Mouse (Mus musculus): ENCODE measurements at regions not wholly inside any gene's neighbourhood (a gene's known extent, or its start where the extent isn't known, plus 50 kb on each side); places are given as distances from the start of the nearest gene placed in this dataset.
A peak's percentile ranks its signal among the peaks of the same experiment; 100 is the strongest.

DNA sequence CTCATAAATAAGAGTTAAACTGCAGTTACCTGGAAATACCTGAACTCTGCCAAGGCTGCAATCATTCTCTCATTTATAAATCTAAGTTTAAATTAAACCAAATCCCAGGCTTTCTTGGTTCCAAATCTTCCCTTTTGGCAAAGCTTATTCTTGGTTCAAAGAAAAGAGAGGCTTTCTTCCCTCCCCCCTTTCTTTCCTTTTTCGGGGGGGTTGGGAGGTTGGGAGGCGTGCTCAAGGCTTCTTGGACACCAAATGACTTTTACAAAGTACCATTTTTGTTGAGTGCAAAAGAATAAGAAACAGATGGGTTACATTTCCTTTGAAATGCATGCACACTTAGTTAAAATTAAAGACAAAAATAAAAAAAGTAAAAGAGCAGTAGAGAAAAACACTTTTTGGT lies 105.4 kb upstream of the Mroh9 start:
- TF ChIP-seq CTCF (IDR thresholded peaks at IDR 0.05), result no peak
- no peak overlapping the region for H3K4me3 ChIP-seq
- intact Hi-C loops (cut with DNase I), result no loop called here

GRCm38 (mm10) chr1:163181851-163182250 lies 96.4 kb upstream of the Mroh9 start:
- Histone ChIP-seq H3K4me3 (no peak overlapping the region), H3K27ac (no peak overlapping the region)
- intact Hi-C loops (cut with DNase I), result no loop called here

More for the DNA sequence above, 105.4 kb upstream of the Mroh9 start:
- DNase-seq, result no peak
- no peak overlapping the region for H3K27ac ChIP-seq

GRCm38 (mm10) chr1:163177011-163177410 lies 91.5 kb upstream of the Mroh9 start:
- no peak overlapping the region for H3K4me3 ChIP-seq
- TF ChIP-seq CTCF (IDR thresholded peaks at IDR 0.05), result no peak

More at GRCm38 (mm10) chr1:163181851-163182250, 96.4 kb upstream of the Mroh9 start:
- TF ChIP-seq CTCF (IDR thresholded peaks at IDR 0.05), result no peak
- no peak for DNase-seq

GRCm38 (mm10) chr1:163167051-163167450 lies 81.6 kb upstream of the Mroh9 start:
- H3K27ac ChIP-seq, result peak overlapping the region; percentile 35; the same call in 1 of the 2 replicates
- TF ChIP-seq CTCF (IDR thresholded peaks at IDR 0.05), result no peak
- DNase-seq, result peak; percentile 57
- intact Hi-C loops (cut with DNase I), result no loop called here
- H3K4me3 ChIP-seq, result no peak overlapping the region

More at GRCm38 (mm10) chr1:163177011-163177410, 91.5 kb upstream of the Mroh9 start:
- DNase-seq, result no peak
- H3K27ac ChIP-seq, result no peak overlapping the region
- intact Hi-C loops (cut with DNase I), result no loop called here

GRCm38 (mm10) chr1:163163636-163164035 lies 78.2 kb upstream of the Mroh9 start:
- no peak for DNase-seq
- TF ChIP-seq CTCF (IDR thresholded peaks at IDR 0.05), result no peak
- H3K27ac ChIP-seq, result no peak overlapping the region
- intact Hi-C loops (cut with DNase I), result no loop called here
- no peak overlapping the region for H3K4me3 ChIP-seq

GRCm38 (mm10) chr1:163159911-163160310 lies 74.4 kb upstream of the Mroh9 start:
- no peak overlapping the region for H3K4me3 ChIP-seq
- no peak for DNase-seq
- no peak for TF ChIP-seq CTCF (IDR thresholded peaks at IDR 0.05)
- intact Hi-C loops (cut with DNase I), result loop anchor here (10.0 kb wide), 3 partner anchors 245 to 545 kb away; partner anchors contain the start of gene Gorab
- no peak overlapping the region for H3K27ac ChIP-seq

DNA sequence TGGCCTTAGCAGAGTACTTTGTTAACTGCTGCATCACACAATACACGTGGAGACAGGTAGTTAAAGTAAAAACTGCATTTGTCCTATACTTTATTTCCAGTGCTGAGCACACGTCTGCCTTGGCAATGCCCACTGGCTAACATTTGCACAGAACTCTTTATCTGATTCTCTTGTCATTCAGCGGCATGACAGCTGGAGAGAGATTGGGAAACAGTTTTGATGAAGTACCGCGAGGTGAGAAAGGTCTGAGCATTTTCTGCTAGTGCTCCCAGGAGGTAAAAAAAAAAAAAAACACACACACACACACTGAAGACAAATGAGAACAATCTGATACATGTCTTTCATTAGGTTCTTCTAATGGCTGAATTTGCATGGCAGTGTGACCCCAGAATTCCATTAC lies 73.0 kb upstream of the Mroh9 start:
- H3K4me3 ChIP-seq, result no peak overlapping the region
- no peak for TF ChIP-seq CTCF (IDR thresholded peaks at IDR 0.05)
- no peak overlapping the region for H3K27ac ChIP-seq
- DNase-seq, result no peak
- intact Hi-C loops (cut with DNase I), result loop anchor here (10.0 kb wide), 3 partner anchors 246 to 546 kb away; partner anchors contain the start of gene Gorab

GRCm38 (mm10) chr1:163150203-163150855 lies 64.9 kb upstream of the Mroh9 start:
- TF ChIP-seq CTCF (IDR thresholded peaks at IDR 0.05), result peak; percentile 91
- Histone ChIP-seq H3K27ac (peak overlapping the region; percentile 49; the same call in 1 of the 2 replicates), H3K4me3 (peak overlapping the region; percentile 64)
- intact Hi-C loops (cut with DNase I), result loop anchor here (5.0 to 10.0 kb wide), 6 partner anchors 77 to 682 kb away; partner anchors contain the start of gene Gorab
- DNase-seq, result peak; percentile 62

DNA sequence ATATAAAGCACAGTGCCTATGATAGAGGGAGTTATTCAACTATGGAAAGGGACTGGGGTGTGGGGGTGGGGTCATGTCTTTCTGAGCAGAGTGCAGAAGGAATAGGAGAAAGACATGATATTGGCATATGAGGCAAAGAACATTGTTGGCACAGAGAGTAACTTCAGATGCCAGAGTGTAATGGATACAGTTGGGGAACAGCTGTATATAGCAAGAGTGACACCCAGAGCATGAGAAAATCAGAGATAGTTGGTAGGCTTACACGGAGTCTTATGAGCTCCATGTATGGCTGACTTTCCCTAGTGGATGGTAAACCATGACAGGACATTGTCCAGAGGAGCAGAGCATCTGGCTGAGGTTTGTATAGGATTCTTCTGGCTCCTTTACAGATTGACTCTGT lies 61.2 kb upstream of the Mroh9 start:
- Histone ChIP-seq H3K27ac (no peak overlapping the region), H3K4me3 (no peak overlapping the region)
- intact Hi-C loops (cut with DNase I), result no loop called here
- DNase-seq, result no peak
- no peak for TF ChIP-seq CTCF (IDR thresholded peaks at IDR 0.05)

DNA sequence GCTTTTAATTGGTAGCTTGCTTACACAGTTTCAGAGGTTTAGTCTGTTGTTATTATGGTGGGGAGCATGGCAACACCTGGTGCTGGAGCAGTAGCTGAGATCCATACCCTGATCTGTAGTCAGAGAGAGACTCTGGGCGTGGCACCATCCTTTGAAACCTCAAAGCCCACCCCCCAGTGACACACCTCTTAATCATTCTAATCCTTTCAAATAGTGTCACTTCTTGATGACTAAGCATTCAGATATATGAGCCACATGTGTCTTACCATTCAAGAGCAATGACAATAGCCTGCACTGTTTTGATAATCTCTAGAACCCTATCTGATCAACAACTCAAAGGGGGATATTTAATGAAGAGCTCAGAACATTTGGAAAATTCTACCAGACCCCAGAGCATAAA lies 57.6 kb upstream of the Mroh9 start:
- intact Hi-C loops (cut with DNase I), result no loop called here
- H3K4me3 ChIP-seq, result no peak overlapping the region
- no peak for TF ChIP-seq CTCF (IDR thresholded peaks at IDR 0.05)
- DNase-seq, result no peak
- no peak overlapping the region for H3K27ac ChIP-seq

GRCm38 (mm10) chr1:163141471-163141870 lies 56.0 kb upstream of the Mroh9 start:
- no peak overlapping the region for H3K27ac ChIP-seq
- no peak for DNase-seq
- intact Hi-C loops (cut with DNase I), result no loop called here
- H3K4me3 ChIP-seq, result no peak overlapping the region
- no peak for TF ChIP-seq CTCF (IDR thresholded peaks at IDR 0.05)

DNA sequence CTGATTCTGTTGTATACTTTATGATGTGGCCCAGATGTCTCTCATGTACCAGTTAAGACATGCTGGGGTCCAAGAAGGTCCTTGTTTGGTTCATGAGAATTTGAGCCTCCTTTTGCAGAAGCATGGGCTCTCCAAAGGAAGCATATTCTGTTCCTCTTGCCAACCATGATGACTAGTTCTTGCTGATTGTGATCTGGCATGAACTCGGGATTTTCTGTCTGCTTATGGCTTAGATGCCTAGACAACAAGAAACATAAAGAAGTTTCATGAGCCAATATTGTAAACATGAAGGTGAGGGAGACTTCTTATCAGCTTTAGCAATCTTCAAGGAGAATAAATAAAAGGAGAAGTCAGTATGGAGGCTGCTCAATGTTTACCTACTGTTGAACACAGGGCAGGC lies 52.7 kb upstream of the Mroh9 start:
- no peak overlapping the region for H3K4me3 ChIP-seq
- DNase-seq, result no peak
- H3K27ac ChIP-seq, result no peak overlapping the region
- intact Hi-C loops (cut with DNase I), result no loop called here
- TF ChIP-seq CTCF (IDR thresholded peaks at IDR 0.05), result no peak

All from gastrocnemius, adult 2 months (tissue).